Mouse (Mus musculus) CH12.LX (cell line): ENCODE measurements around the gene Ptchd1. TPM values are rescaled to one million over a fixed set of nuclear protein-coding genes. Genes with fewer than 3 reads are reported as not detected.
A peak's percentile ranks its signal among the peaks of the same experiment; 100 is the strongest.

Source experiments
- DNase-seq: peaks from one replicate; pipeline ENCODE4 v3.0.0-alpha.2; 2013; ENCODE audit errors: extremely low read depth
- H3K27ac ChIP-seq: 2 replicates; pipeline ENCODE4 v1.5.1; 2012; ENCODE audit warnings: low read depth, mild to moderate bottlenecking, control low read depth, moderate library complexity; ENCODE audit not compliant: insufficient read depth
- H3K27me3 ChIP-seq: replicated peaks from 2 replicates; pipeline ENCODE3; 2012; ENCODE audit warnings: inconsistent platforms
- H3K36me3 ChIP-seq, 2 experiments: replicated peaks in 1 of 2; 2 replicates each; pipeline versions ENCODE3 to v1.6.1; 2012; ENCODE audit warnings: inconsistent platforms in 1 of 2, low read length in 1 of 2, mild to moderate bottlenecking in 1 of 2, mixed read lengths in 1 of 2, moderate library complexity in 1 of 2; ENCODE audit not compliant: control insufficient read depth in 1 of 2, insufficient read depth in 1 of 2
- H3K4me1 ChIP-seq, 2 experiments: 2 replicates each; pipeline ENCODE4 v1.6.1; 2012; ENCODE audit warnings: inconsistent platforms in 1 of 2, moderate library complexity in 1 of 2; ENCODE audit not compliant: insufficient read depth in 2 of 2, control insufficient read depth in 1 of 2
- H3K4me2 ChIP-seq: 2 replicates; pipeline ENCODE4 v1.6.1; 2012; ENCODE audit warnings: low read depth, mild to moderate bottlenecking, control low read depth; ENCODE audit not compliant: poor library complexity, insufficient read depth, severe bottlenecking
- H3K4me3 ChIP-seq, 3 experiments: fragments of 150-350 bp in 1 of 3; sonication (generic) in 1 of 3; replicated peaks in 1 of 3; 2 replicates each; pipeline versions ENCODE3 to v1.5.1; 2011 to 2012; ENCODE audit warnings: low read depth in 2 of 3, low read length in 2 of 3, mild to moderate bottlenecking in 2 of 3, moderate library complexity in 2 of 3, control low read depth in 1 of 3, improper control_type of control experiment in 1 of 3, inconsistent platforms in 1 of 3, mixed read lengths in 1 of 3; ENCODE audit not compliant: poor library complexity in 1 of 3
- H3K79me2 ChIP-seq: replicated peaks from 2 replicates; pipeline ENCODE4 v1.6.1; 2012; ENCODE audit warnings: mild to moderate bottlenecking, moderate library complexity; ENCODE audit not compliant: control insufficient read depth, poor library complexity, insufficient read depth, severe bottlenecking; ENCODE audit errors: extremely low read depth
- H3K9ac ChIP-seq: 2 replicates; pipeline ENCODE4 v1.6.1; 2012; ENCODE audit warnings: low read depth, mild to moderate bottlenecking, control low read depth, moderate library complexity; ENCODE audit not compliant: insufficient read depth
- H3K9me3 ChIP-seq: replicated peaks from 2 replicates; pipeline ENCODE3; 2012; ENCODE audit warnings: low read length, inconsistent platforms, mixed read lengths
- BHLHE40 ChIP-seq: IDR thresholded peaks from 2 replicates; pipeline ENCODE4 v1.6.1; 2011; ENCODE audit warnings: mild to moderate bottlenecking, low read depth, low read length, improper control_type of control experiment
- CHD1 ChIP-seq: IDR thresholded peaks from 2 replicates; pipeline ENCODE4 v1.6.1; 2012; ENCODE audit warnings: low read depth, low read length, improper control_type of control experiment, inconsistent platforms
- CHD2 ChIP-seq: IDR thresholded peaks from 2 replicates; pipeline ENCODE4 v1.6.1; 2011; ENCODE audit warnings: low read length, improper control_type of control experiment
- CTCF ChIP-seq, 2 experiments: IDR thresholded peaks in 1 of 2; conservative IDR thresholded peaks in 1 of 2; 2 replicates each; pipeline ENCODE4 v1.5.1; 2011 to 2012; ENCODE audit warnings: low read depth in 2 of 2, low read length in 2 of 2, improper control_type of control experiment in 1 of 2, inconsistent platforms in 1 of 2, mild to moderate bottlenecking in 1 of 2, moderate library complexity in 1 of 2
- ELF1 ChIP-seq: IDR thresholded peaks from 2 replicates; pipeline ENCODE4 v1.6.1; 2014; ENCODE audit warnings: low read depth, mild to moderate bottlenecking, inconsistent platforms, low read length, improper control_type of control experiment
- EP300 ChIP-seq: IDR thresholded peaks from 2 replicates; pipeline ENCODE4 v1.6.1; 2011; ENCODE audit warnings: low read length, improper control_type of control experiment
- ETS1 ChIP-seq: conservative IDR thresholded peaks from 2 replicates; pipeline ENCODE4 v1.6.1; 2012; ENCODE audit warnings: low read depth, mild to moderate bottlenecking, inconsistent platforms, low read length, improper control_type of control experiment, moderate library complexity
- GABPA ChIP-seq: IDR thresholded peaks from 2 replicates; pipeline ENCODE4 v1.6.1; 2012; ENCODE audit warnings: low read depth, low read length, improper control_type of control experiment, inconsistent platforms; ENCODE audit not compliant: insufficient replicate concordance
- HCFC1 ChIP-seq: IDR thresholded peaks from 2 replicates; pipeline ENCODE4 v1.6.1; 2012; ENCODE audit warnings: low read depth, mild to moderate bottlenecking, inconsistent platforms, low read length, improper control_type of control experiment
- IRF4 ChIP-seq: IDR thresholded peaks from 2 replicates; pipeline ENCODE4 v1.6.1; 2014; ENCODE audit warnings: low read depth, mild to moderate bottlenecking, inconsistent platforms, low read length, improper control_type of control experiment
- JUN ChIP-seq: IDR thresholded peaks from 2 replicates; pipeline ENCODE4 v1.6.1; 2011; ENCODE audit warnings: low read depth, mild to moderate bottlenecking, low read length, improper control_type of control experiment, moderate library complexity; ENCODE audit not compliant: insufficient read depth
- JUND ChIP-seq: conservative IDR thresholded peaks from 2 replicates; pipeline ENCODE4 v1.6.1; 2011; ENCODE audit warnings: low read depth, low read length, improper control_type of control experiment
- KAT2A ChIP-seq: IDR thresholded peaks from 2 replicates; pipeline ENCODE4 v1.6.1; 2012; ENCODE audit warnings: low read length, improper control_type of control experiment, inconsistent platforms; ENCODE audit not compliant: insufficient replicate concordance
- MAFK ChIP-seq: IDR thresholded peaks from 2 replicates; pipeline ENCODE4 v1.6.1; 2011; ENCODE audit warnings: low read length, improper control_type of control experiment; ENCODE audit not compliant: insufficient replicate concordance
- MAX ChIP-seq: IDR thresholded peaks from 2 replicates; pipeline ENCODE4 v1.6.1; 2011; ENCODE audit warnings: low read length, improper control_type of control experiment
- MAZ ChIP-seq: IDR thresholded peaks from 2 replicates; pipeline ENCODE4 v1.6.1; 2012; ENCODE audit warnings: low read depth, mild to moderate bottlenecking, inconsistent platforms, low read length, improper control_type of control experiment, moderate library complexity
- MEF2A ChIP-seq: IDR thresholded peaks from 2 replicates; pipeline ENCODE4 v1.6.1; 2014; ENCODE audit warnings: low read depth, mild to moderate bottlenecking, inconsistent platforms, low read length, improper control_type of control experiment, borderline replicate concordance
- MXI1 ChIP-seq: IDR thresholded peaks from 2 replicates; pipeline ENCODE4 v1.6.1; 2011; ENCODE audit warnings: mild to moderate bottlenecking, low read depth, low read length, improper control_type of control experiment
- POLR2AphosphoS2 ChIP-seq: IDR thresholded peaks from 2 replicates; pipeline ENCODE4 v1.6.1; 2011; ENCODE audit warnings: low read depth, low read length, improper control_type of control experiment
- RAD21 ChIP-seq: IDR thresholded peaks from 2 replicates; pipeline ENCODE4 v1.6.1; 2011; ENCODE audit warnings: low read depth, mild to moderate bottlenecking, low read length, improper control_type of control experiment, moderate library complexity
- SIN3A ChIP-seq: IDR thresholded peaks from 2 replicates; pipeline ENCODE4 v1.6.1; 2012; ENCODE audit warnings: low read length, improper control_type of control experiment, inconsistent platforms
- SMC3 ChIP-seq: IDR thresholded peaks from 2 replicates; pipeline ENCODE4 v1.6.1; 2011; ENCODE audit warnings: low read depth, low read length, improper control_type of control experiment
- TBP ChIP-seq: conservative IDR thresholded peaks from 2 replicates; pipeline ENCODE4 v1.6.1; 2011; ENCODE audit warnings: low read depth, low read length, improper control_type of control experiment
- TCF12 ChIP-seq: IDR thresholded peaks from 2 replicates; pipeline ENCODE4 v1.6.1; 2014; ENCODE audit warnings: low read depth, mild to moderate bottlenecking, inconsistent platforms, low read length, improper control_type of control experiment
- UBTF ChIP-seq: IDR thresholded peaks from 2 replicates; pipeline ENCODE4 v1.6.1; 2012; ENCODE audit warnings: low read depth, mild to moderate bottlenecking, inconsistent platforms, low read length, improper control_type of control experiment, moderate library complexity
- USF1 ChIP-seq: IDR thresholded peaks from 2 replicates; pipeline ENCODE4 v1.6.1; 2014; ENCODE audit warnings: low read depth, mild to moderate bottlenecking, inconsistent platforms, low read length, improper control_type of control experiment
- USF2 ChIP-seq: conservative IDR thresholded peaks from 2 replicates; pipeline ENCODE4 v1.6.1; 2011; ENCODE audit warnings: low read depth, low read length, improper control_type of control experiment
- dilution Hi-C: fragments of 300-500 bp; cut with MboI; formaldehyde crosslinking; loops from 2 replicates; pipeline ENCODE4 v1.14.3; 2020; ENCODE audit warnings: low sequenced_read_pairs; ENCODE audit not compliant: extremely low pct_unique_long_range_greater_than_20kb, extremely low pct_ligation_motif_present
- in situ Hi-C: fragments of 300-500 bp; cut with MboI; formaldehyde crosslinking; loops from 3 replicates; pipeline ENCODE4 v1.14.3; 2019; ENCODE audit warnings: low sequenced_read_pairs, low pct_ligation_motif_present, low pct_unique_long_range_greater_than_20kb, mixed read lengths
- polyA plus RNA-seq: library from polyadenylated mRNA; unstranded; fragments of >175 nt; gene quantifications from 2 replicates; pipeline ENCODE4 v1.2.1, GENCODE M21; 2012; ENCODE audit warnings: low read depth; ENCODE audit not compliant: insufficient read length
- total RNA-seq, 2 experiments: library from RNA; depleted of rRNA; stranded (reverse); fragments of 300-350 nt in 1 of 2; fragments of >200 nt in 1 of 2; gene quantifications; 2 replicates each; pipeline ENCODE4 v1.2.3; 2012 to 2014

The Ptchd1 gene
- total and polyA plus RNA-seq, 3 experiments: not detected

DNA sequence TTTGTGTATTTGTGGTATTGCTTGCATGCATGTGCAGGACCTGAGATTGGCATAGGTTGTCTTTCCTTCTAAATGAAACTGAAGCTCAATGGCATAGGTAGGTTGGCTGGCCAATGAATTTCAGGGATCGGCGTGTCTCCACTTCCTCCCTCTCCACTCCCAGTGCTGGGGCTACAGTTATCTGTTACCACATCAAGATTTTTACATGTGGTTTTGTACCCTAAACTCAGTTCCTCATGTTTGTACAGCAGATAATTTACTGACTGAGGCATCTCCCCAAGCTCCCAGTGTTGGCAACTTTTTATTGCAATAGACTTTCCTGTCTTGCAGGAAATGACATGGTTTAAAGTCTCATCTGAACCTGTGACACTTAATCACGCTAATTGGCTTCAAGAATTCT lies 22.4 kb upstream of the Ptchd1 start:
- Histone ChIP-seq H3K79me2 (no peaks in the 10 kb centered on the region), H3K4me3 (no peak overlapping the region), H3K27me3 (no peaks in the 10 kb centered on the region), H3K36me3 (no peaks in the 10 kb centered on the region), H3K27ac (no peak overlapping the region), H3K4me1 (no peaks in the 10 kb centered on the region), H3K9ac (no peak overlapping the region), H3K9me3 (no peaks in the 10 kb centered on the region), H3K4me2 (no peak overlapping the region)
- no peak for DNase-seq
- in situ Hi-C loops: no loop called here
- TF ChIP-seq POLR2AphosphoS2 (no peak), BHLHE40 (no peak), TBP (no peak), RAD21 (no peak), USF1 (no peak)
- dilution Hi-C loops: no loop called here

DNA sequence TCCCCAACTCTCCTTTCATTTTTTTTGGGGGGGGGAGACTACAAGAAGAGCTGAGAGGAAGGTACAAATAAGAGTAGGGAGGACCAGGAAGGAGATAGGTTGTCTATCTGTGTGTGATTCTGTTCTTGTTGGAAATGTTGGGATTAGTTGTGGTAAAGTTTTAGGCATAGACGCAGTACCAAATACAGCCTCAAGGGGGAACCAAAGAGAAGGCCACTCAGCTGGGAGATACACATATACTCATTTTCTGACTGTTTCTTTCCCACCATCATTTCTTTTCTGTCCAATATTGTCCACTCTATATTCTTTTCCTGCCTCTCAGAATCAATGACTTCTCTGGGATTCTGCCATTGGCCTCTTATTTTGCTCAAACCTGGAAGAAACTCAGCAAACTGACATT lies 20.4 kb upstream of the Ptchd1 start:
- H3K36me3 ChIP-seq: no peaks in the 10 kb centered on the region
- H3K27me3 ChIP-seq: no peaks in the 10 kb centered on the region
- H3K79me2 ChIP-seq: no peaks in the 10 kb centered on the region
- H3K27ac ChIP-seq: no peak overlapping the region
- H3K9ac ChIP-seq: no peak overlapping the region
- DNase-seq: peak; percentile 27
- dilution Hi-C loops (no loop called here), in situ Hi-C loops (no loop called here)
- H3K4me3 ChIP-seq: no peak overlapping the region
- TF ChIP-seq UBTF (no peak), CTCF (conservative IDR thresholded peaks at IDR 0.05 in 1 of 2, IDR thresholded peaks at IDR 0.05 in 1 of 2; ENCODE audit: low read depth in 2 of 2, low read length in 2 of 2) (peak; percentile 35 to 55), ETS1 (no peak), KAT2A (no peak), RAD21 (peak; percentile 48), GABPA (no peak), SMC3 (peak; percentile 37)
- H3K4me2 ChIP-seq: no peak overlapping the region
- no peaks in the 10 kb centered on the region for H3K9me3 ChIP-seq
- no peaks in the 10 kb centered on the region for H3K4me1 ChIP-seq

DNA sequence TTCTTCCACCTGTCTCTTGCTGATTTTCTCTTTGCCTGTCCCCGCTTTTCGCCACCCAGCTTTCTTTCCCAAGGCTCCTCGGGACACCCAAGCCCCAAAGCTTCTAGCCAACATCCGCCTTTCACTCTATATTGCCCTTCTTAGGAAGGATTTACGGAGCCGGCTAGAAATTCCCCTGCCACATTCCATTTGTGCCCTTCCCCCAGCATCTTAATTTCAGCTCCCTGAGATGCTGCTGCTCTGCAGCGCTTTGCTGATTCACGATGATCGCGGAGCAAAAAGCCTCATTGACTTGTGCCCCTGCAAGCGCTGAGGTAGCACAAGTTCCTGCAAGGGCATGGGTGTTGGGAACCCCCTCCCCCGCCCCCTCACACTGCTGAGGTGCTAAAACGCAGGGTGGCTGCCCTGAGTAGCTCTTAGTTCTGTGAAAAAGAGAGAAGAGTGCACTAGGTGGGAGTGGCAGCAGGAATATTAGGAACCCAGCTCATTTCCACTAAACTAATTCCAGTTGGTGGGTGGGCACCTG lies 2.1 kb upstream of the Ptchd1 start:
- Histone ChIP-seq H3K9ac (no peak overlapping the region), H3K4me1 (no peaks in the 10 kb centered on the region), H3K27ac (no peak overlapping the region), H3K9me3 (peaks cover 5% of the 10 kb centered on the region), H3K4me2 (no peak overlapping the region), H3K4me3 (no peak overlapping the region), H3K27me3 (no peaks in the 10 kb centered on the region), H3K36me3 (no peaks in the 10 kb centered on the region), H3K79me2 (no peaks in the 10 kb centered on the region)
- in situ Hi-C loops: no loop called here
- TF ChIP-seq MAFK (no peak), ELF1 (no peak), TCF12 (no peak), SMC3 (no peak), CHD1 (no peak), ETS1 (no peak), SIN3A (no peak), MXI1 (no peak), BHLHE40 (no peak), USF2 (no peak), IRF4 (no peak), MAX (no peak), CHD2 (no peak), MAZ (no peak), MEF2A (no peak), JUN (no peak), GABPA (no peak), JUND (no peak), EP300 (no peak), HCFC1 (no peak)
- dilution Hi-C loops: no loop called here
- no peak for DNase-seq
